Mouse (Mus musculus) ovary, postnatal 36 days (tissue): Measurements from ENCODE around the gene Stab2.

Experiments
- DNase-seq: peaks from one replicate; pipeline ENCODE4 v3.0.0; 2022; ENCODE audit warnings: low spot score, mixed read lengths

Gene Stab2

DNA sequence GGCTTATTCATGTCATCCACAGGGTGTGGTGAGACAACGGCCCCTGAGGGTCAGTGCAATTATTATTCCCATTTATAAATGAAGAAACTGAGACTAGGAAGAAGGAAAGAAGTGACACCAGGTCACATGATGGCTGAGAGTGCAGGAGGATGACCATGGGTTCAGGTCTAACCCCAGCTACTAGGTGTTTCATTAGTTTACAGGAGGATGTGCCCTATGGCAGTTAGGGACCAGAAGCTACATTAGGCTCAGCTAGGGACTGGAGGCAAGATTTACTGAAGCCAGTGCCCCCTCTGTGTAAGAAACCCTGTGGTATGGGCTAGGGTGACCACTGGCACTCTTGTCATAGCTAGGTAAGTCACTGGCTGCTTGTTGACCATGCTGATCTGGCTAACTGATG lies 116.8 kb downstream of the Stab2 start:
- DNase-seq: no peak

DNA sequence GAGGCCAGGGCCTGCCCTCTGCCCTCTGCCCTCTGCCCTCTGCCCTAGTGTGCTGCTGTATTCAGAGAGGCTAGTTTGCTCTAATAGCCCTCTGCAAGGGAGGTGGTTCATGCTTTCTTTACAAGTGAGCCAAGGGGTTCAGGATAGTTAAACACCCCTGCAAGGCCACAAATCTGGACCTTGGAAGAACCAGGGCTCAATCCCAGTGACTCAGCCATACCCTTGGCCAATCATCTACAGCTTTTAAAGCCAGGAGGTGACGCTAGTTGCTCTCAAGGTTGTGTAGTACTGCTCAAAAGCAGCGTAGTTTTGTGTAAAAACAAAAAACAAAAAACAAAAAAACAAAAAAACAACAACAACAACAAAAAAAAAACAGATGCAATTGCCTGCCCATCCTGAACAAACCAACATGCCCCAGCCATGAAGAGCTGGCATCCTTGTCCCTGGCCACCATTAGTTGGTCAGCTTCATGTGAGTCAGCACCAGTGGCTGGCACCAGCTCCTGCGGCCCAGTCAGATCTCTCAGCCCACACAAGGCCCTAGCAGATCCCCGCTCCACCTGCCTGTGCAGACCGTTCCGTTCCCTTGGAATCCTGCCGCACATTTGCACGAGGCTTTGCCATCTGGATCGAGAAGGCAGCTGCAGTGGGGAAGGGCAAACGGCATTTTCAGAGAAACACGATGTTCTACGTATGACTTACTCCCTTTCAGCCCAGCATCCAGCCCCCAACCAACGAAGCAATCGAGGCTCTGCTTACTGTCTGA lies 117.5 kb downstream of the Stab2 start:
- no peak for DNase-seq

DNA sequence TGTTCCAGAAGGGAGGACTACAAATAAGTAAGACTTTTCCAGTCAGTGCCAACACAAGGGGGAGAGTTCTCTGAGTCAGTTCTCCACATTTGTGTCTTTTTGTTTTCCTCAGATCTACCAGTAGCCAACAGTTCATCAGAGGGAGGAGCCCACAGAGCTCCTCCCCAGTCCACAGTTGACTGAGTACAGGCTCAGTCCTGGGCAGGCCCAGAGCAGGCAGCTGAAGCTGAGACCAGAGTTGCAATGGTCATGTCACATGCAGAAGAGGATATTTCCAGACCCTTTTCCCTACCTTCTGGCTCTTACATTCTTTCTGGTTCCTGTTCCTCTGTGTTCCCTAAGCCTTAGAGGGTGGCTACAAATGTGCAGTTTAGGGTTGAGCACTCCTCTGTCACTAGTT lies 118.4 kb downstream of the Stab2 start:
- no peak for DNase-seq

DNA sequence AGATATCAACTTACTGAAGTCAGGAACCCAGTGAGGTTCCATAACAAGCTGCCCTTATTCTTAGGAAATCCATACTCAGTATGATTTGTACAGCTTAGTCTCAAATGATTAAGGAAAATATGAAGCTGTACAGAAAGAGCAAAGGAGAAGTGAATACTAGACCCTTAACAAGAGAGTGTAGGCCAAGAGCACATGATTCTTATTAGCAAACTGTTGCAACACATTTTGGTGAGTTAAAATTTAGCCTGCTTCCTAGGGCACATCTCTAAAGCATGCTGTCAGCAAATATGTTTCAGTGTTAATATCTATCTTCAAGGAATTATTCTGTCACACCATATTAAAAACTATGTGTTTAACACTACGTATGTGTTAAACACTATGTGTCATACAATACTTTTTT lies 121.4 kb downstream of the Stab2 start:
- DNase-seq: no peak

DNA sequence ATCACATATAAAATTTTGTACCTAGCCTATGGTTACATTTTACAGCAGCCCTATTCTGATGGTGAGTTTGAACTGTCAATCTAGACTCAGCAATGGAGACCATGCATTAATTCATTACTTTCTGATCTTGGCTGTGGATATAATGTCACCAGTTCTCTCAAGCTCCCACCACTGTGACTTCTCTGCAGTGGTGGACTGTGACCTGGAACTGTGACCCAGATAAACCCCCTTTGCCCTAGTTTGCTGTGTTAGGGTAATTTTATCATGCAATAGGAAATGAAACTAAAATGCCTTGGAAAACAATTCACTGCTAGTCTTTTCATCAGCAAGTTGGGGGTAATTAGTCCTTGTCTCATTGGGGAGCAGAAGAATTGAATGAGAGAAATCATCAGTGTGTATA lies 126.4 kb downstream of the Stab2 start:
- DNase-seq: no peak

DNA sequence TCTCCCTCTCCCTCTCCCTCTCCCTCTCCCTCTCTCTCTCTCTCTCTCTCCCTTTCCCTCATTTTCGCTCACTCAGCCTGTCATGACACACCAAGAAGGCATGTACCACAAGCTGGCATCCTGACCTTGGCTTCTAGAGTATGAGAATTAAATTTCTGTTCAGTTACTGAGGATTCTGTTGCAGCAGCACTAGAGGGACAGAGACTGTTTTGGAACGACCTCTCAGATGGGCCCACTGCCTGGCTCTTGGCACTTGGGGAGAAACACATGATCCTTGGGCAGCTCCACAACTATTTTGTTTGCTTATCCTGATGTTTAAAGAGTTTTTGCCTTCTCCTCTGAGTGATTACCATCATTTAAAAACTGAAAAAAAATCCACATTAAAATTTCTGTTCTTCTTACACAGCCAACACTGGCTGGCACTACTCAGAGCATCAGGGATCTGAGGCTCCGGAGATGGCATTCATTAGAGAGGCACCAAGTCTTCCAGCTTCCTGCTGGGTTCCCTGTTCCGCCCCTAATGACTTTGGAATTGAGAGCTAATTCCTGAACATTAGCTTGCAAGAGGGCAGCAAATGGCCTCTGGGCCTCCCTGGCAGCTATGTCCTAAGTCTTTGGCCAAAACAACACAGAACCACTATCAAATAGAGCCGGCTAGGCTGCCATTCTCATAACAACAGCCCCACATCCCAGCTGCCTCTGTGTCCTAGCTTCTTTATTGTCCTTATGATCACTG lies 127.6 kb downstream of the Stab2 start:
- DNase-seq: peak; percentile 12

DNA sequence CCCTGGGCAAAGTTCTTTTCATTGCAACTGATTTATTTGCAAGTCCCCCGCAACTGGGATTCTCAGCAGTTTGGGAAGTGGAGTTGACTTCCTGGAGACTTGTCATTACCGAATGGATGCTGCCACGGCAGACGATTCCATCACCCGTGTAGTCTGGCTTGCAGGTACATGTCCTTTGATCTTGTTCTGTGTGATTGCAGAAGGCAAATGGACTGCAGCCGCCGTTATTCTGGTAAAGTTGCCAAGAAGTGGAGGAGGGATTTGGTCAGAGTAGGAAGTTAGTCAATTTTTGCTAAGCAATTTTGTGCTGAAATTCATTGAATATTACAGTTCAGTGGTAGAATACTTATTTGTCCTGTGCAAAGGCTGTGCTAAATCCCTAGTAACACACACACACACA lies 129.1 kb downstream of the Stab2 start:
- DNase-seq: no peak

DNA sequence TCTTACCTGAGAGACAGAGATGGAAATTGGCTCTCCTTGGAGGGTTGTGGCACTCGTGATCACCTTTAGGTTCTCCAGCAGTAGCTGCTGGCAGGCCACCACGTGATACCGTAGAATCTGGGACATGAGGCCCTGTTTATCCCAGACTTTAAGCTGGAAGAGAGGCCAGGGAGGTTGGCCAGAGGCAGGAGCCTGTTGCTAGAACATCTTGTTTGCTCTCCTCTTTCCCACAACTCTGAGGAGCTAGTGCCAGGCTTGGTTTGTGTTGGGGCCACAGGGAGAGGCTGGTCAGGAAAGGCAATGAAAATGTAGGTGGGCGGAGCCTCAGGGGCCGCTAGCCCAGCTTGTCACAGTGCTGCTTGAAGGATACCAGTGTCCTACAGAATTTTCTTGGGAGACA lies 135.2 kb downstream of the Stab2 start:
- DNase-seq: no peak

DNA sequence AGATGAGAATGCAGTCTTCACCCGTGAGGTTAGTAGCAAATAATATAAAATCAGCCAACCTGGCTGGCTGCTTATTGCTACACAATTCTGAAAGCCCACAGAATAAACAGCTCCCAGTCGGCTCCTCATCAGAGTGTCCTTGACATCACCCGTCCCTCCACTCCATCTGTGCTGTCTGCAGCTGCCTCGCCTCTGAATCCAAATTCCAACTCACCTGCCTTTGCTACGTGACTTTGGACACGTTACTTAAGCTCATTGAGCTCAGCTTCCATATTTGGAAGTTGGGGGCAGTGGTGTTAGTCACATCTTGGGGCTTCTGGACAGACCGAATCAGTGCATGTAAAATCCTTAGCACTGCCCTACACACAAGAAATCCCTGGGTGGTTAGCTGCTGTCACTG lies 135.7 kb downstream of the Stab2 start:
- no peak for DNase-seq

DNA sequence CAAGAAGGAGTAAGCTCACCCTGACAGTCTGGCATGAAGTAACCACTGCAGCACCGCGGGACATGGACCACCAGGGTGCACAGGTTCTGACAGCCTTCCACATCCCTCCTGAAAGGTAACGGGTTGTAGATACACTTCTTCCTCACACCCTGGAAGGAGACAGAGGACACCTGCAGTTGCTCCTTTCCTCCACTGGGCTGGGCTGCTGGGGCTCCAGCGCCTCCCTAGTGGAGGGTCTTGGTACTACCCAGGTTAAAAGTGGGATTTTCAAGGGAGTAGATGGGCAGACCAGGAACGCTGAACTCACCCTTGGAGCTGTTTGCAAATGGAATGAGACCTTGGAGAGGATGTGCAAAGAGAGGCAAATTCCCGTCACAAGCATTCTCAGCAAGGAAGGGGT lies 144.4 kb downstream of the Stab2 start:
- DNase-seq: no peak

DNA sequence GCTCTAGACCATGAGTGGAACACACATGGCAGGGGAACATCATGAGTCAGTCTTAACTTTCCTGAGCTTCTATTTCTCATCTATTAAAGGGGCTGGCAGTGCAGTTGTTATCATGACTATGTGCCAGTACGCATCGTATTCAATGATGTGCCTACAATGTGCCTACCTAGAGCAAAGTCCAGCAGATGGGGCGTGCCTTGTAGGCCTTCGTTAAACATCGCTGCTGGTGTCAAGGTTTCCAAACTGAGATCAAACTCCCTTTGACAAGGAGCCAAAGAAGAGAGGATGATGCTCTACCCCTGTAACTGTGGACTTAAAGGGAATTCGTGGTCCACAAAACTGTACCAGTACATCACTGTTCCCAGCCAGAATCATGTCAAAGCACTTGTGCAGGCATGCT lies 145.3 kb downstream of the Stab2 start:
- DNase-seq: no peak

DNA sequence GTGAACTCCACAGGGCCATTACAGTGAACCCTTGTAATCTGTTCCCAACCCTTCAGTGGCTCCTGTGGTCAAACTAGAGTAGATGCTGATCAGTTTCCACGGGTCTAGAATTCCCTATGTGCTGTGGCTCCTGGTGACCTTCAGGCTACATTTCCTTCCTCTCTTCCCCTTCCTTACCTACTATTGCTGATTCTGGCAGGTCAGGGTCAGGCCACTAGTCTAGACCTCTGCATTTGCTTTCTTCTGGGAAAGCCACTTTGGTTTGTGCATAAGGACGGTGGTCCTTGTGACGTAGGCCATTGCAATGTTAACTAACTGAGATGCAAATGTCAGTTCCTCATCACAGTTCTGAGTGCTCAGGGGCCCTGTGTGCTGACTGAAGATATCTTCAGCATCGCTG lies 147.4 kb downstream of the Stab2 start:
- no peak for DNase-seq

DNA sequence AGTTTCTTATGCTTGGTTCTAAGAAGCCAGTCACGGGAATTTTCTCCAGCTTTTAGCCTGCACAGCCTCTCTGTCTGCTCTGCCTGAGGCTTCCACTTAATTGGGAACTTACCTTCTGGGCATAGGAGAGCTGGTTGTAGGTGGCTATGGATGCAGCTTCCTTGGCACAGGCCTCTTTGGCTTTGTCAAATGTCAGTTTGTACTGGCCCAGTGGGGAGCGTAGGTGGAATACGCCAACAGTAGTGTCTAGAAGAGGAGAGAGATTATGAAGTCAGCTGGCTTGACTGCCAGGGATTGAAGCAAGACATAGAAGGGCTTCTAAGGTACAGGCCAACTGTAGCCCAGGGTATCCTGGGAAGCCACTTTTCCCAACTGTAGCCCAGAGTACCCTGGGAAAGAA lies 154.4 kb downstream of the Stab2 start:
- no peak for DNase-seq

DNA sequence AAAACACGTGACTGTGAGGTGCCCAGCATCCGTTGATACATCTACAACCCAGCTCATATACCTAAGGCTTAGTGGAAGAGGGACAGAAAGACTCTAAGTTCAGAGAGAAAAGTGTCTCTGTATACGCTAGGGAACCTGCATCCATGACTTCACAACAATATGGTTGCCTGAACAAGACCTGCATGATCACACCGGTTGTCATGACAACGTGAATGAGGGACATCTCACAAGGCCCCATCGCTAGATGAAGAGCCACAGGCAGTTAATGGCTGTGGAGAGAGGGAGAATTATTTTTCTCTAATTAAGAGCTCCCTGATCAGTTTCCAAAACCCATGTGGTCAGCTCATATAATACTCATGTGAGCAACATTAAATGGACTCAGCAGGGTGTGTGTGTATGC lies 155.7 kb downstream of the Stab2 start:
- no peak for DNase-seq

DNA sequence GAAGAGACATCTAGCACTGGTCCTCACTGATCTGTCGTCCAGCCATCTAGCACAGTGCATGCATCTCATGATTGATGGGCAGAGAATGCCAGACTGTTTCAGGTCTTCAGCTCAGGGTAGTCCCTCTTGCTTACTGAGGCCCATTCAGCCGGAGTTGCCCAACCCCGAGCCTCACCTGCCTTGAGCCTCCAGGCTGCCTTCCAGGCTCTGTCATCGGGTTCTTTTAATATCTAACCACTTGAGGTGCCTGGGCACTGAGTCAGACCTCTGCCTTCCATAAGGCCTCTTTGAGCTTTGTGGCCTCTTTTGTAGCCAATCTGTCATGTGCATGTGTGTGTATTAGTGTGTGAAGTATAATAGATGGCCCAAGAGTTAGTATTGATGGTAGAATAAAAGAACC lies 158.3 kb downstream of the Stab2 start:
- DNase-seq: no peak

DNA sequence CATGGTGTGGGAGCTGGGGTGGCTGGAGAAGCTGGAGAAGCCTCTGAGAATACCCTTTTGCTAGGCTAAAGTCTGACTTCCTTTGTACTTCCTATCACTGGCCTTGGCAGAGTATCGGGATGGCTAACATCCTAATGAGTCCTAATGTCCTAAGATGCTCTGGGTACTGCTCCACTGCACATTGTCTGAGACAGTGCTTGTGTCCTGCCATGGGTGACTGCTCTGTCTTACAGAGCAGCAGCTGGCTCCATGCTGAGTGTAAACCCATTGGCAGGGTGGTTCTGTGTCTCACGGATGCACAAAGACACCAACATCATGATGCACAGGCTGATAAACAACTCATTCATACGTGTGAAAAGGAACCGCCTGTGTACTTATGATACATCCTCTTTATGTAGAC lies 158.7 kb downstream of the Stab2 start:
- no peak for DNase-seq

DNA sequence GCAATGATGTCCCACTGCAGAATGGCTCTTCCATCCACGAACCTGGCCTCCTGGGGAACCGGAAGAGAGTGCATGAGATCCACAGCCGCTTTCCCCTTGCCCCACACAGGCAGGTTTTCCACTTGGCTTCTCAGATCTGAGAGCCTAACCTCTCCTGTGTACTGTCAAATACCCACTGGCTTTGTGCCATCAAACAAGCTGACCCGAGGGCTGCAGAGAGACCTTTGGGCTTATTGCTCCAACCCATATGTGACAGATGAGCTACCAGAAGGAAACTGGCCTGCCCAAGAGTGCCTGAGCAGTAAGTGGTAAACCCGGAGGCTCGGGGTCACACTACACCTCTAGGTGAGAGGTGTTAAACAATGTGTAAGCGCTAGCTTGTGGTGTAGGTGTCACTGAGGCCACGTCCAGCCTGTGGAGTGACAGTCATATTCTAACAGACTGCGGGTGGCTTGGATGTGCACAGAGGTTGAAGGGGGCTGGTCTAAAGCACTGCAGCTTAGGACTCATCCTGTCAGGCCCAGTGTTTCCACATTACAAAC lies 160.8 kb downstream of the Stab2 start:
- DNase-seq: no peak

DNA sequence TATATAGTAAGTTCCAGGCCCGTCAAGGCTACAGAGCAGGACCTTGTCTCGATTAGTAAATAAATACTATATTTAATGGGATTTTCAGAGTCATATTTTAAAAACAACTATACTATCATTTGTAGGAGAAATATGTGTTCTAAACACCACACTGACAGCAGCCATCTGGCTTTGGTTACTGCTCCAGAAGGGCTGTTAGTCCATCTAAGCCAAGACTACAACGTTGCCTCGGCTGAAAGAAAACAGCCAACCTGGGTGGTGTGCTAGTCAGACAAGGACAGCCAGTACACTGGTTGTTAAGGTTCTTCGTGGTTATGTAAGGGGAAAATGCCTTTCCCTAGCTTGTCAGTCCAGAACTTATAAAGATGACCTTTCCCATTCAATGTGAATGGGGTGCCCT lies 165.2 kb downstream of the Stab2 start:
- no peak for DNase-seq

DNA sequence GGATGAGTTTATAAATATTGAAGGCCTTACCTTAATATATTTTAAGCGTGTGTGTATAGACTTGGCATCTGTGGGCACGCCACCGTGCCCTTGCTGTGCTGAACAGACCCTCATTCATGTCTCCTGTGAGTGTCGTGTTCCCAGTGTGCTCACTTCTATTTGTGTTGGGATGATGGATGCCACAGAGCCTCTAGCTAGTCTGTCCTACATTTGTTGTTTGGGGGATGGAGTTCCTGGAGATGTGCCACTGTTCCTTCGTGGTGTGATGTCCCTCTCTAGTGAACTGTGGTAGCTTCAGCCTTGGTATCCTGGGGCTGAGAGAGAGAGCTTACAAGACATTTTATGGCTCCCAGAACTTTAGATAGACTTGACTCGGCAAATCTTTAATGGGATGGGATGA lies 169.0 kb downstream of the Stab2 start:
- no peak for DNase-seq

DNA sequence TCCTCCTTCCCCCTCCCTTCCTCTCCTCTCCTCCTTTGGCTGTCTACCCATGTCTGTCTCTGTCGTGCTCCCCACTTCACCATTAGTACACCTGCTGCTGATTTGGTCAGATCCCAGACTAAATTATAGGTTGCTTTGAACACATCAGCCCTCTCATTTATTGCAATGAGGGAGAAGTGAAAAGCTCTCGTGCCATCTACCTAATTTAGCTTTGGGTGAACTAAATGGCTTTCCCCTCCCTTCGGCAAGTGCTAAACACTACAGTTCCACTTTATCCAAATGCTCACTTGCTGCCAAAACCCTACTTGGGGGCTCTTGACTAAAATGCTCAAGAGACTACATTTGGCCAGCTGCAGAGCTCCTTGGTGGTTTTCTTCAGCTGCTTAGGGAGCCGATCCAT lies 171.0 kb downstream of the Stab2 start:
- no peak for DNase-seq

DNA sequence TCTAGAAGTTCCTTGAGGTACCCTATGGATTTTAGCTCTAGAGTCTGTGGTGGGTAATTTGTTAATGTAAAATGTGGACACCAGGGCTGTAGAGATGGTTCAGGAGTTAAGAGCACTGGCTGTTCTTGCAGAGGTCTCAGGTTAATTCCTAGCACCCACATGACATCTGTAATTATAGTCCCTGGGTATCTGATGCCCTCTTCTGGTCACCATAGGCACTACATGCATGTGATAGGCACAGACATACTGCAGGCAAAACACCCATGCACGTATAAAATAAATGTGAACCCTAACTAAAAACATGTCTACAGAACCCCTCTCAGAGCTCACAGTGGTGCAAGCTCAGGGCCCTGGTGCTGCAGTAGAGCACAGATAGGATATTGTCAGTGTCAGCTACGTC lies 178.3 kb downstream of the Stab2 start:
- no peak for DNase-seq

DNA sequence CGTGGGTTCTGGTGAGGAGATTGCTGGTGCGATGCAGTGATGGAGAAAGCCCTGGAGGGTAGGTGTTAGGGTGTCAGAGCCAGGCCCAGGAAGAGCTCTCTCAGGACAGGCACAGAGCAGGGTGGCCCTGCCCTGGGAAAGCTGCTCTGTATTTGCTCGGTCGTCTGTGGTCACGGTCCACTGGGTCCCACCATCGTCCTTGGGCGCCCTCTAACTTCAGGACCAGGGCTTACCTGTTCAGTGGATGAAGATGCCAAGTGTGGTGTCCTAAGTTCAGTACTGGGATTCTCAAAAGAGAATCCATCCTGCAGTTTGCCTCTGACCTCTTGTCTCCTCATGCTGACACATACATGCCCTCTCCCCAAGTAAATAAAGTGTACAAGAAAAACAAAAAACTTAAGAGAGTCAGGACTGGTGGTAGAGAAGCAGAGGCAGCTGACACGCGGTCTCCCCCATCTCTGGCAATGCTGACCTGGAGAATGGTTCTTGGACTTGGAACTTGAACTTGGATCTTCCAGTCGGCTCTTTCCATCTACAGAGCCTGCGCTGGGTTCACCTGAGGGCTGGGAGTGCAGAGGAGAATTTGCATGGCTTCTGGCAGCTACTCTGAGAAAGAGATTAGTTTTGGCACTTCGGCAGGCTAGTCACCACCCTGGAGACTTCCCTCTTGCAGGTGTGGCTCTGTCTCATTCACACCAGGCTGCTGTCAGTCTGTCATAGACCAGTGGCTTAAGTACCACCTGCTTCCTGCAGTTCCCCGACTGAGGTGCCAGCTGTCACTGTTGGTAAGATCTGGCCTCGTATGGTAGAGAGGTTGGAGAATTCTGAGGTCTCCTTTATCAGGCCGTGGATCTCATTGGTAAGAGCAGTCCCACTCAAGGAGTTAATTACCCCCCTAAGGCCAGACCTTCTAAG lies 179.3 kb downstream of the Stab2 start:
- no peak for DNase-seq

DNA sequence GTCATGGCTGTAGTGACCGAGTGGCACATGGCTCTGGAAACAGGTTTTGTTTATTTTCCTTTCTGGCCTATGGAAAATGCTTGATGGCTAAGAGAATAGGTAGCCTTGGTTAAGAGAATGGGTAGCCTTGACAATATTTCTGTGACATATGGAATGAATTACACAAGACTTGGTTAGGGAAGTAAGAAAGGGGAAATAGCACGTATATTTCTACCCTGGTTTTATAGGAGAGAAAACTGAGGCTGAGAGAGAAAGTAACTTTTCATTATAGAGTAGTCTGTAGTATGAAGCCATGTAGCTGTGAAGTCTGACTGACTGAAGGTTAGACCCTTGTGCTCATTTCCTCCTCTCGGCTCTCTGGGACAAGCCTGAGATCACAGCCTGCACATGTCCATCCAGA lies 180.9 kb downstream of the Stab2 start:
- DNase-seq: no peak
